Mouse (Mus musculus): ENCODE data around the gene 2210407C18Rik.

- TF ChIP-seq EP300 (optimal IDR thresholded peaks at IDR 0.05) (no peak), CTCF (IDR thresholded peaks at IDR 0.05; ENCODE audit: low read depth) (no peak)
Measured at GRCm38 (mm10) chr11:58614526-58614925, 1.3 kb downstream of the 2210407C18Rik start.

All from stomach, postnatal 0 days (tissue).